In genomic region chr17:48723286-48723685, GRCm38 (mm10) we compare ENCODE assay signal across 23 mouse cellular contexts.
DNase-seq lines count a peak whose midpoint lies in the region; ATAC-seq and TF ChIP-seq lines count a peak whose summit lies in the region.
"Had no signal": no experiment of that assay in that cellular context is flagged by ENCODE, and none has a peak within 500 bp of the region (broad histone marks: within the 10 kb centered on the region; RNA-seq: fewer than 3 reads in every experiment).

No protein-coding gene starts in this region.

- H3K4me3 ChIP-seq in forebrain, embryonic 10.5 days, result no peak overlapping the region
- H3K4me3 ChIP-seq in forebrain, embryonic 12.5 days (replicated peaks), result no peak overlapping the region
- H3K4me3 ChIP-seq in layer of hippocampus, adult 2 months, result no peak overlapping the region
- H3K4me3 ChIP-seq: heart, embryonic 15.5 days; liver, embryonic 13.5 days had no signal

- H3K4me1 ChIP-seq in forebrain, embryonic 10.5 days, result peaks cover 11% of the 10 kb centered on the region
- 0 out of 2 replicates have a peak, but pooled peaks cover 4% of the 10 kb centered on the region for H3K4me1 ChIP-seq in forebrain, embryonic 12.5 days
- H3K4me1 ChIP-seq: liver, embryonic 13.5 days had no signal

- no peak for ATAC-seq in forebrain, embryonic 12.5 days (ENCODE audit: low FRiP score)
- ATAC-seq: hindbrain, postnatal 0 days; intestine, embryonic 16.5 days; Patski had no signal

- WGBS in forebrain, embryonic 10.5 days, result 86% methylated on average over 10 of the region's 10 CpGs
- 89% methylated on average over 10 of the region's 10 CpGs for WGBS in forebrain, embryonic 12.5 days

- no peaks in the 10 kb centered on the region for H3K36me3 ChIP-seq in forebrain, embryonic 10.5 days (replicated peaks)
- no peaks in the 10 kb centered on the region for H3K36me3 ChIP-seq in forebrain, embryonic 12.5 days (replicated peaks)
- H3K36me3 ChIP-seq: G1E; heart, embryonic 15.5 days; liver, embryonic 13.5 days had no signal

- H3K27me3 ChIP-seq in forebrain, embryonic 10.5 days (ENCODE audit: poor library complexity, severe bottlenecking), result no peaks in the 10 kb centered on the region
- no peaks in the 10 kb centered on the region for H3K27me3 ChIP-seq in forebrain, embryonic 12.5 days
- H3K27me3 ChIP-seq: CH12.LX; heart, embryonic 15.5 days; liver, embryonic 13.5 days had no signal

- no peak for DNase-seq in forebrain, embryonic 10.5 days (ENCODE audit: extremely low spot score, low spot score)
- DNase-seq in heart, adult 8-10 months (ENCODE audit: low spot score), result peak; percentile 4
- no peak for DNase-seq in heart, adult 11 months
- peak; percentile 29 for DNase-seq in right cerebral cortex, adult 18-20 months
- no peak for DNase-seq in right cerebral cortex, postnatal 10 days (ENCODE audit: low spot score in 2 of 2)
- DNase-seq in layer of hippocampus, adult 2 months (ENCODE audit: low spot score in 2 of 2), result no peak
- DNase-seq: adrenal gland, postnatal 36 days; B cell, adult 2 months; cerebellum, adult 11 months; kidney, adult 9 months; kidney, postnatal 14 days; liver, embryonic 13.5 days; lung, adult 2 months; lung, postnatal 14 days; thymus, postnatal 14 days had no signal

- no peak overlapping the region for H3K9ac ChIP-seq in forebrain, embryonic 12.5 days
- H3K9ac ChIP-seq: heart, embryonic 15.5 days; liver, embryonic 13.5 days had no signal

- no peak overlapping the region for H3K4me2 ChIP-seq in forebrain, embryonic 12.5 days
- H3K4me2 ChIP-seq: heart, embryonic 15.5 days; liver, embryonic 13.5 days; midbrain, embryonic 11.5 days had no signal

- H3K27ac ChIP-seq in forebrain, embryonic 10.5 days, result peak overlapping the region; percentile 25; the same call in 1 of the 2 replicates
- no peak overlapping the region for H3K27ac ChIP-seq in forebrain, embryonic 12.5 days
- H3K27ac ChIP-seq in layer of hippocampus, adult 2 months, result no peak overlapping the region
- H3K27ac ChIP-seq: heart, embryonic 15.5 days; hindbrain, postnatal 0 days; liver, embryonic 13.5 days had no signal

- H3K9me3 ChIP-seq in forebrain, embryonic 10.5 days, result no peaks in the 10 kb centered on the region
- no peaks in the 10 kb centered on the region for H3K9me3 ChIP-seq in forebrain, embryonic 12.5 days
- H3K9me3 ChIP-seq: heart, embryonic 15.5 days; liver, embryonic 13.5 days had no signal

- no peak for TF ChIP-seq CTCF in layer of hippocampus, adult 2 months (conservative IDR thresholded peaks at IDR 0.05)

Comparison
In these comparisons a context has a peak if more than half of its experiments do, and no peak if none do; other contexts are left out.
1. DNase-seq: peak in heart, adult 8-10 months (single experiment) and right cerebral cortex, adult 18-20 months (single experiment); none in forebrain, embryonic 10.5 days (single experiment), heart, adult 11 months (single experiment), right cerebral cortex, postnatal 10 days (0 of 2) and layer of hippocampus, adult 2 months (0 of 2).